ENCODE assay signal across 8 mouse cellular contexts in genomic region chr2:156324681-156325080, GRCm38 (mm10). TPM values are rescaled to one million over a fixed set of nuclear protein-coding genes. Genes with fewer than 3 reads are reported as not detected.
DNase-seq lines count a peak whose midpoint lies in the region; ATAC-seq and TF ChIP-seq lines count a peak whose summit lies in the region.

No protein-coding gene starts in this region.

- no peaks in the 10 kb centered on the region for H3K9me3 ChIP-seq in heart, embryonic 15.5 days (replicated peaks)
- H3K9me3 ChIP-seq in stomach, embryonic 14.5 days (ENCODE audit: control insufficient read depth, low read depth, low read length), result no peaks in the 10 kb centered on the region

- peak; percentile 61; the same call in 1 of the 2 replicates for ATAC-seq in heart, embryonic 15.5 days (replicated peaks; ENCODE audit: insufficient number of reproducible peaks, insufficient read depth, low FRiP score, low read depth)
- peak; percentile 56; the same call in 1 of the 2 replicates for ATAC-seq in stomach, embryonic 14.5 days (ENCODE audit: insufficient number of reproducible peaks, insufficient read depth, low FRiP score, low read depth)

- peaks cover 16% of the 10 kb centered on the region for H3K4me1 ChIP-seq in heart, embryonic 15.5 days (replicated peaks)
- no peaks in the 10 kb centered on the region; the same call in 1 of the 2 replicates for H3K4me1 ChIP-seq in liver, adult 2 months (ENCODE audit: control insufficient read depth, insufficient read depth, low read length)
- H3K4me1 ChIP-seq in stomach, embryonic 14.5 days (ENCODE audit: control insufficient read depth, insufficient read depth, low read length), result no peaks in the 10 kb centered on the region

- H3K79me2 ChIP-seq in liver, adult 2 months (ENCODE audit: control insufficient read depth, insufficient read depth, low read length), result no peaks in the 10 kb centered on the region

- H3K9ac ChIP-seq in heart, embryonic 15.5 days, result no peak overlapping the region
- no peak overlapping the region for H3K9ac ChIP-seq in liver, adult 2 months (ENCODE audit: low read depth, low read length)
- H3K9ac ChIP-seq in stomach, embryonic 14.5 days (replicated peaks; ENCODE audit: low read depth, low read length), result no peak overlapping the region

- 17% methylated on average over 5 of the region's 5 CpGs for WGBS in heart, embryonic 15.5 days
- WGBS in liver, adult 2 months, result 53% methylated on average over 5 of the region's 5 CpGs
- 13% methylated on average over 5 of the region's 5 CpGs for WGBS in stomach, embryonic 14.5 days

- no peaks in the 10 kb centered on the region for H3K36me3 ChIP-seq in heart, embryonic 15.5 days
- H3K36me3 ChIP-seq in liver, adult 2 months (ENCODE audit: control insufficient read depth, insufficient read depth, low read length), result peaks cover 4% of the 10 kb centered on the region; the same call in 1 of the 2 replicates
- no peaks in the 10 kb centered on the region for H3K36me3 ChIP-seq in stomach, embryonic 14.5 days (ENCODE audit: control insufficient read depth, insufficient read depth, low read length)

- no peak for TF ChIP-seq POLR2A in liver, adult 2 months (IDR thresholded peaks at IDR 0.05; ENCODE audit: extremely low read depth, insufficient read depth, low read length)

- peak overlapping the region; percentile 70 for H3K27ac ChIP-seq in heart, embryonic 15.5 days
- H3K27ac ChIP-seq in liver, adult 2 months (replicated peaks; ENCODE audit: insufficient read depth, low read depth, low read length), result peak overlapping the region; percentile 86
- peak overlapping the region; percentile 4; the same call in 1 of the 2 replicates for H3K27ac ChIP-seq in stomach, embryonic 14.5 days (ENCODE audit: low read length)

- no peaks in the 10 kb centered on the region; the same call in 1 of the 2 replicates for H3K27me3 ChIP-seq in heart, embryonic 15.5 days
- no peaks in the 10 kb centered on the region for H3K27me3 ChIP-seq in liver, adult 2 months (ENCODE audit: control insufficient read depth, insufficient read depth, low read length)
- H3K27me3 ChIP-seq in stomach, embryonic 14.5 days (ENCODE audit: control insufficient read depth, insufficient read depth, low read length), result no peaks in the 10 kb centered on the region

- H3K4me2 ChIP-seq in heart, embryonic 15.5 days, result peak overlapping the region; percentile 23
- H3K4me2 ChIP-seq in stomach, embryonic 14.5 days (replicated peaks; ENCODE audit: low read depth, low read length), result no peak overlapping the region

- DNase-seq in gastrocnemius, adult 18-20 months (ENCODE audit: low spot score), result peak; percentile 16
- no peak for DNase-seq in gastrocnemius, postnatal 4 days (ENCODE audit: low spot score in 2 of 2)
- DNase-seq in liver, adult 2 months (ENCODE audit: extremely low read depth, low read depth, low spot score), result peak; percentile 30
- DNase-seq in thymus, postnatal 10 days (ENCODE audit: low spot score in 2 of 2), result no peak
- DNase-seq in T-cell, adult 2 months (ENCODE audit: low spot score), result no peak
- DNase-seq in layer of hippocampus, postnatal 14 days (ENCODE audit: low spot score in 2 of 2), result no peak

- H3K4me3 ChIP-seq in heart, embryonic 15.5 days, result no peak overlapping the region
- H3K4me3 ChIP-seq in liver, adult 2 months (ENCODE audit: insufficient read depth, low read depth, low read length), result no peak overlapping the region
- no peak overlapping the region for H3K4me3 ChIP-seq in stomach, embryonic 14.5 days (ENCODE audit: low read depth, low read length)

- no peak for TF ChIP-seq CTCF in liver, adult 2 months (IDR thresholded peaks at IDR 0.05; ENCODE audit: low read depth, low read length)

RNA-seq across cellular contexts. Expression of gene Scand1, which starts 12.2 kb away (rescaled TPM):
- total RNA-seq in gastrocnemius, adult 18-20 months (2021), result 10 to 100 TPM; 64.7 to 64.8 TPM
- total RNA-seq in gastrocnemius, postnatal 4 days (2021), result 10 to 100 TPM; 63.7 to 76.2 TPM
- 56.0 and 61.0 TPM in 2 replicates for polyA plus RNA-seq in heart, embryonic 15.5 days (2015; fragmentation: Nextera tagmentation; extraction: Ambion mirVana)
- total RNA-seq in liver, adult 2 months (2014; rRNA removed), result 31.1 and 34.3 TPM in 2 replicates
- polyA plus RNA-seq in liver, adult 2 months (2012; rRNA removed), result 65.9 and 81.5 TPM in 2 replicates
- polyA plus RNA-seq in stomach, embryonic 14.5 days (2014; fragmentation: Nextera tagmentation; extraction: Ambion mirVana), result 61.0 and 62.5 TPM in 2 replicates
- total RNA-seq in layer of hippocampus, postnatal 14 days (2021), result 100 to 1,000 TPM; 106 to 113 TPM

RNA-seq across cellular contexts. Expression of gene Cnbd2, which starts 12.6 kb away (rescaled TPM):
- total RNA-seq in gastrocnemius, adult 18-20 months (2021), result 1 to 10 TPM in 1 of 2 experiments, under 1 TPM in 1; 0.89 to 1.0 TPM
- total RNA-seq in gastrocnemius, postnatal 4 days (2021), result 1 to 10 TPM; 2.8 to 2.9 TPM
- polyA plus RNA-seq in heart, embryonic 15.5 days (2015; fragmentation: Nextera tagmentation; extraction: Ambion mirVana), result 2.6 TPM in 2 replicates
- total RNA-seq in liver, adult 2 months (2014; rRNA removed), result 0.67 and 1.0 TPM in 2 replicates
- polyA plus RNA-seq in liver, adult 2 months (2012; rRNA removed), result 0.40 and 0.62 TPM in 2 replicates
- polyA plus RNA-seq in stomach, embryonic 14.5 days (2014; fragmentation: Nextera tagmentation; extraction: Ambion mirVana), result 3.4 and 4.5 TPM in 2 replicates
- total RNA-seq in layer of hippocampus, postnatal 14 days (2021), result 1 to 10 TPM; 4.4 to 6.4 TPM

Comparison
In these comparisons a context has a peak if more than half of its experiments do, and no peak if none do; other contexts are left out.
1. DNase-seq: peak in gastrocnemius, adult 18-20 months (single experiment) and liver, adult 2 months (single experiment); none in gastrocnemius, postnatal 4 days (0 of 2), thymus, postnatal 10 days (0 of 2), T-cell, adult 2 months (single experiment) and layer of hippocampus, postnatal 14 days (0 of 2).
2. H3K27ac ChIP-seq: peak in every context shown above with its lines; median percentile 86 in liver, adult 2 months; 70 in heart, embryonic 15.5 days; 4 in stomach, embryonic 14.5 days.